In the genomic region with DNA sequence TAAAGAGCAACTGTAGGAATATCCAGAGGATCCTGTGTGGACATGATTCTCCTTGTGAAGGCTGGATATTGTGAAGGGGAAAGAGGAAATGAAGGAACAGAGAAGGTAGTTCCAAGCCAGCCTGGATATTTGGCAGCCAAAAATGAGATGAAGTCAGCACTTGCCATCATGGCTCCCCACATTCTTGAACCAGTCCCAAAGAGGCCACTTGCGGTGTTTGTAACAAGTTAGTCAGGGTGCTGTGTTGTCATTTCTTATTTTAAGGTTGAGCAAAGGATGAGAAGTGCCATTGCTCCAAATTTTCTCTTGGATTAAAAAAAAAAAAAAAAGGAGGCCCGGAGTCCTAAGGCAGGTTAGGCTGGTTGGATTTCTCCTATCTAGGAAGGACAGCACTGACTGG, we compare ENCODE assay signal across 17 mouse cellular contexts.
DNase-seq lines count a peak whose midpoint lies in the region.
"Had no signal": no experiment of that assay in that cellular context is flagged by ENCODE, and none has a peak within 500 bp of the region (broad histone marks: within the 10 kb centered on the region; RNA-seq: fewer than 3 reads in every experiment).

No protein-coding gene starts in this region.

- DNase-seq in gastrocnemius, adult 18-20 months (ENCODE audit: low spot score): peak; percentile 56
- DNase-seq in gastrocnemius, postnatal 14 days: no peak
- peak; percentile 35 to 54 for DNase-seq in heart, postnatal 10 days
- no peak for DNase-seq in heart, adult 8-10 months (ENCODE audit: low spot score)
- DNase-seq in 3T3-L1 (ENCODE audit: low read depth, low spot score): peak; percentile 88
- peak; percentile 78 for DNase-seq in adipocyte (ENCODE audit: low spot score)
- no peak for DNase-seq in cerebellum, postnatal 4 days (ENCODE audit: low spot score in 2 of 2)
- no peak for DNase-seq in cerebellum, postnatal 25 days
- DNase-seq: cerebellum, postnatal 14 days; kidney, postnatal 10 days; layer of hippocampus, postnatal 36 days; left cerebral cortex, postnatal 4 days; liver, embryonic 13.5 days; lung, adult 2 months; lung, postnatal 4 days; spleen, adult 18-20 months; thymus, postnatal 25 days had no signal

- intact Hi-C loops in gastrocnemius, postnatal 14 days (cut with DNase I; ENCODE audit: low total_unique reads): no loop called here
- intact Hi-C loops in heart, postnatal 10 days (cut with DNase I): no loop called here

Comparison
In these comparisons a context has a peak if more than half of its experiments do, and no peak if none do; other contexts are left out.
1. DNase-seq: peak in gastrocnemius, adult 18-20 months (single experiment), heart, postnatal 10 days (2 of 2), 3T3-L1 (single experiment) and adipocyte (single experiment); none in gastrocnemius, postnatal 14 days (single experiment), heart, adult 8-10 months (single experiment), cerebellum, postnatal 4 days (0 of 2) and cerebellum, postnatal 25 days (0 of 2).